Mouse (Mus musculus): ENCODE data around the gene Ubald1.

Gene Ubald1

GRCm38 (mm10) chr16:4899711-4900110, 19.6 kb upstream of the Ubald1 start:
- in situ Hi-C loops (cut with MboI), result no loop called here

GRCm38 (mm10) chr16:4898881-4899280, 18.8 kb upstream of the Ubald1 start:
- in situ Hi-C loops (cut with MboI), result no loop called here

GRCm38 (mm10) chr16:4897146-4897730, 17.1 kb upstream of the Ubald1 start:
- in situ Hi-C loops (cut with MboI), result no loop called here

GRCm38 (mm10) chr16:4896249-4897027, 16.3 kb upstream of the Ubald1 start:
- in situ Hi-C loops (cut with MboI), result no loop called here

- in situ Hi-C loops (cut with MboI), result no loop called here
Measured at GRCm38 (mm10) chr16:4894201-4894908, 14.2 kb upstream of the Ubald1 start.

- in situ Hi-C loops (cut with MboI), result no loop called here
Measured at GRCm38 (mm10) chr16:4892171-4892570, 12.1 kb upstream of the Ubald1 start.

GRCm38 (mm10) chr16:4890201-4890709, 10.1 kb upstream of the Ubald1 start:
- in situ Hi-C loops (cut with MboI), result no loop called here

GRCm38 (mm10) chr16:4886690-4887020, 6.5 kb upstream of the Ubald1 start:
- in situ Hi-C loops (cut with MboI), result no loop called here

- in situ Hi-C loops (cut with MboI), result no loop called here
Measured at GRCm38 (mm10) chr16:4885760-4886689, 5.9 kb upstream of the Ubald1 start, which contains the start of gene Mgrn1. TSS of gene Mgrn1 (plus strand) at chr16:4886249.

GRCm38 (mm10) chr16:4884930-4885329, 4.8 kb upstream of the Ubald1 start:
- in situ Hi-C loops (cut with MboI), result no loop called here

- in situ Hi-C loops (cut with MboI), result no loop called here
Measured at GRCm38 (mm10) chr16:4881400-4882351, 1.6 kb upstream of the Ubald1 start.

- in situ Hi-C loops (cut with MboI), result no loop called here
Measured at GRCm38 (mm10) chr16:4879708-4880124, 399 bp downstream of the Ubald1 start.

GRCm38 (mm10) chr16:4879101-4879707, 911 bp downstream of the Ubald1 start:
- in situ Hi-C loops (cut with MboI), result no loop called here

- in situ Hi-C loops (cut with MboI), result no loop called here
Measured at GRCm38 (mm10) chr16:4878192-4878885, 1.8 kb downstream of the Ubald1 start.

- in situ Hi-C loops (cut with MboI), result no loop called here
Measured at GRCm38 (mm10) chr16:4877701-4878100, 2.4 kb downstream of the Ubald1 start.

- in situ Hi-C loops (cut with MboI), result no loop called here
Measured at GRCm38 (mm10) chr16:4877195-4877594, 2.9 kb downstream of the Ubald1 start.

GRCm38 (mm10) chr16:4876033-4876680, 4.0 kb downstream of the Ubald1 start:
- in situ Hi-C loops (cut with MboI), result no loop called here

- in situ Hi-C loops (cut with MboI), result no loop called here
Measured at GRCm38 (mm10) chr16:4875198-4876032, 4.7 kb downstream of the Ubald1 start.

All from mature B cell (primary cell).